Mouse (Mus musculus) forebrain, embryonic 11.5 days (tissue): ENCODE measurements at regions not wholly inside any gene's neighbourhood (a gene's known extent, or its start where the extent isn't known, plus 50 kb on each side); places are given as distances from the start of the nearest gene placed in this dataset.

Source experiments
- ATAC-seq: fragments of 200-750 bp; cut with Nextera tagmentation; replicated peaks from 2 replicates; pipeline ENCODE4 v1.8.0; 2017; ENCODE audit warnings: moderate TSS enrichment; ENCODE audit not compliant: low FRiP score
- DNase-seq: peaks from one replicate; pipeline ENCODE4 v3.0.0-alpha.2; 2017; ENCODE audit warnings: low spot score
- H3K27ac ChIP-seq: fragments of 300-500 bp; sonication (generic); 2 replicates; pipeline ENCODE4 v1.5.1; 2014; ENCODE audit warnings: low read depth, low read length
- H3K27me3 ChIP-seq: fragments of 300-500 bp; sonication (generic); 2 replicates; pipeline ENCODE4 v1.6.1; 2014; ENCODE audit warnings: mild to moderate bottlenecking, low read length, mixed read lengths; ENCODE audit not compliant: control insufficient read depth, insufficient read depth
- H3K36me3 ChIP-seq: fragments of 300-500 bp; sonication (generic); 2 replicates; pipeline ENCODE4 v1.6.1; 2014; ENCODE audit warnings: mild to moderate bottlenecking, low read length, moderate library complexity, mixed read lengths; ENCODE audit not compliant: control insufficient read depth, insufficient read depth
- H3K4me1 ChIP-seq: fragments of 300-500 bp; sonication (generic); replicated peaks from 2 replicates; pipeline ENCODE4 v1.6.1; 2014; ENCODE audit warnings: low read length, mixed read lengths; ENCODE audit not compliant: control insufficient read depth, insufficient read depth
- H3K4me2 ChIP-seq: fragments of 300-500 bp; sonication (generic); 2 replicates; pipeline ENCODE4 v1.6.1; 2014; ENCODE audit warnings: low read depth, mild to moderate bottlenecking, low read length, moderate library complexity, mixed read lengths; ENCODE audit not compliant: severe bottlenecking
- H3K4me3 ChIP-seq: fragments of 300-500 bp; sonication (generic); 2 replicates; pipeline ENCODE4 v1.5.1; 2014; ENCODE audit warnings: low read depth, low read length
- H3K9ac ChIP-seq: fragments of 300-500 bp; sonication (generic); 2 replicates; pipeline ENCODE4 v1.6.1; 2014; ENCODE audit warnings: low read length
- H3K9me3 ChIP-seq: fragments of 300-500 bp; sonication (generic); 2 replicates; pipeline ENCODE4 v1.6.1; 2016; ENCODE audit warnings: low read length, mixed read lengths; ENCODE audit not compliant: control insufficient read depth
- WGBS: fragments of 180-500 bp; shearing (Covaris S2); extraction: QIAGEN DNeasy Blood & Tissue Kit; methylation state at CpG from one replicate; pipeline ENCODE4 v1.1.7; 2014; 5-methylcytosine and 5-hydroxymethylcytosine counted together

- Histone ChIP-seq H3K4me1 (no peaks in the 10 kb centered on the region), H3K27me3 (no peaks in the 10 kb centered on the region), H3K36me3 (no peaks in the 10 kb centered on the region), H3K9ac (no peak overlapping the region), H3K4me2 (no peak overlapping the region), H3K4me3 (no peak overlapping the region), H3K9me3 (no peaks in the 10 kb centered on the region), H3K27ac (no peak overlapping the region)
- ATAC-seq: no peak
- 88% methylated on average over 1 of the region's 1 CpGs for WGBS
- no peak for DNase-seq
Observed at GRCm38 (mm10) chr17:64425811-64426210, 94.1 kb upstream of the Pja2 start.

- Histone ChIP-seq H3K4me2 (no peak overlapping the region), H3K27ac (no peak overlapping the region), H3K4me3 (no peak overlapping the region), H3K36me3 (no peaks in the 10 kb centered on the region), H3K9me3 (no peaks in the 10 kb centered on the region), H3K27me3 (no peaks in the 10 kb centered on the region), H3K9ac (no peak overlapping the region), H3K4me1 (no peaks in the 10 kb centered on the region)
- ATAC-seq (no peak), DNase-seq (no peak)
- WGBS: 62% methylated on average over 5 of the region's 5 CpGs
Observed at GRCm38 (mm10) chr17:64426536-64426935, 94.8 kb upstream of the Pja2 start.

- Histone ChIP-seq H3K27ac (no peak overlapping the region), H3K4me2 (no peak overlapping the region), H3K9ac (no peak overlapping the region), H3K27me3 (no peaks in the 10 kb centered on the region), H3K4me3 (no peak overlapping the region), H3K4me1 (no peaks in the 10 kb centered on the region), H3K36me3 (no peaks in the 10 kb centered on the region), H3K9me3 (no peaks in the 10 kb centered on the region)
- WGBS: 91% methylated on average over 1 of the region's 1 CpGs
- ATAC-seq: no peak
- DNase-seq: no peak
Observed at GRCm38 (mm10) chr17:64439571-64439970, 107.9 kb upstream of the Pja2 start.

GRCm38 (mm10) chr17:64454736-64455135, 123.0 kb upstream of the Pja2 start:
- no peaks in the 10 kb centered on the region for H3K27me3 ChIP-seq
- H3K9ac ChIP-seq: no peak overlapping the region
- no peaks in the 10 kb centered on the region for H3K36me3 ChIP-seq
- no peaks in the 10 kb centered on the region for H3K9me3 ChIP-seq
- no peak overlapping the region for H3K27ac ChIP-seq
- no peak overlapping the region for H3K4me2 ChIP-seq
- no peaks in the 10 kb centered on the region for H3K4me1 ChIP-seq
- DNase-seq (no peak), ATAC-seq (no peak)
- no peak overlapping the region for H3K4me3 ChIP-seq
- 66% methylated on average over 2 of the region's 2 CpGs for WGBS

- DNase-seq: no peak
- H3K36me3 ChIP-seq: no peaks in the 10 kb centered on the region
- no peak overlapping the region for H3K9ac ChIP-seq
- no peaks in the 10 kb centered on the region for H3K9me3 ChIP-seq
- no peak overlapping the region for H3K27ac ChIP-seq
- 89% methylated on average over 7 of the region's 7 CpGs for WGBS
- no peaks in the 10 kb centered on the region for H3K4me1 ChIP-seq
- H3K27me3 ChIP-seq: no peaks in the 10 kb centered on the region
- no peak overlapping the region for H3K4me3 ChIP-seq
- H3K4me2 ChIP-seq: no peak overlapping the region
- ATAC-seq: no peak
Observed at GRCm38 (mm10) chr17:64466273-64466672, 134.3 kb upstream of the Man2a1 start.

- Histone ChIP-seq H3K27me3 (no peaks in the 10 kb centered on the region), H3K9ac (no peak overlapping the region), H3K36me3 (no peaks in the 10 kb centered on the region), H3K27ac (no peak overlapping the region), H3K4me1 (no peaks in the 10 kb centered on the region), H3K4me2 (no peak overlapping the region), H3K9me3 (no peaks in the 10 kb centered on the region), H3K4me3 (no peak overlapping the region)
- 73% methylated on average over 9 of the region's 9 CpGs for WGBS
- no peak for ATAC-seq
- DNase-seq: no peak
Observed at GRCm38 (mm10) chr17:64466746-64467145, 133.8 kb upstream of the Man2a1 start.

- no peaks in the 10 kb centered on the region for H3K27me3 ChIP-seq
- ATAC-seq: no peak
- no peaks in the 10 kb centered on the region for H3K36me3 ChIP-seq
- H3K9ac ChIP-seq: no peak overlapping the region
- no peak overlapping the region for H3K4me3 ChIP-seq
- H3K4me1 ChIP-seq: no peaks in the 10 kb centered on the region
- no peak overlapping the region for H3K27ac ChIP-seq
- no peak for DNase-seq
- no peaks in the 10 kb centered on the region for H3K9me3 ChIP-seq
- WGBS: 56% methylated on average over 11 of the region's 12 CpGs
- no peak overlapping the region for H3K4me2 ChIP-seq
Observed at GRCm38 (mm10) chr17:64467297-64467696, 133.2 kb upstream of the Man2a1 start.

GRCm38 (mm10) chr17:64469754-64470400, 130.7 kb upstream of the Man2a1 start:
- Histone ChIP-seq H3K36me3 (no peaks in the 10 kb centered on the region), H3K4me2 (no peak overlapping the region), H3K9me3 (no peaks in the 10 kb centered on the region), H3K4me3 (no peak overlapping the region), H3K4me1 (no peaks in the 10 kb centered on the region), H3K9ac (no peak overlapping the region), H3K27me3 (no peaks in the 10 kb centered on the region), H3K27ac (no peak overlapping the region)
- WGBS: 63% methylated on average over 12 of the region's 12 CpGs
- ATAC-seq (no peak), DNase-seq (no peak)

GRCm38 (mm10) chr17:64480607-64481038, 119.9 kb upstream of the Man2a1 start:
- DNase-seq (no peak), ATAC-seq (no peak)
- no peaks in the 10 kb centered on the region for H3K4me1 ChIP-seq
- H3K4me3 ChIP-seq: no peak overlapping the region
- H3K9me3 ChIP-seq: no peaks in the 10 kb centered on the region
- 43% methylated on average over 1 of the region's 1 CpGs for WGBS
- no peaks in the 10 kb centered on the region for H3K36me3 ChIP-seq
- H3K9ac ChIP-seq: no peak overlapping the region
- no peaks in the 10 kb centered on the region for H3K27me3 ChIP-seq
- no peak overlapping the region for H3K4me2 ChIP-seq
- no peak overlapping the region for H3K27ac ChIP-seq
